Mouse (Mus musculus) adipocyte (in vitro differentiated cells): ENCODE measurements around the gene Ptpn6.

Source experiments
- DNase-seq: peaks from one replicate; pipeline ENCODE4 v3.0.0-alpha.2; 2016; ENCODE audit warnings: low spot score

The Ptpn6 gene

GRCm38 (mm10) chr6:124738511-124739023 lies at the start of gene Ptpn6:
Gene Ptpn6 (minus strand): TSS chr6:124738714.
- no peak for DNase-seq

- DNase-seq = no peak
Observed at GRCm38 (mm10) chr6:124787722-124788121, 49.2 kb upstream of the Ptpn6 start.

- DNase-seq = no peak
Observed at GRCm38 (mm10) chr6:124786756-124787420, 48.4 kb upstream of the Ptpn6 start.

GRCm38 (mm10) chr6:124782436-124782835 lies 43.9 kb upstream of the Ptpn6 start:
- DNase-seq = peak; percentile 58

GRCm38 (mm10) chr6:124780917-124781316 lies 42.4 kb upstream of the Ptpn6 start:
- DNase-seq = no peak

GRCm38 (mm10) chr6:124779984-124780416 lies 41.5 kb upstream of the Ptpn6 start:
- no peak for DNase-seq

GRCm38 (mm10) chr6:124779222-124779983 lies 40.9 kb upstream of the Ptpn6 start, which contains the start of gene Lrrc23:
Gene Lrrc23 (minus strand): TSS chr6:124779727.
- DNase-seq = no peak

- no peak for DNase-seq
Observed at GRCm38 (mm10) chr6:124770511-124770910, 32.0 kb upstream of the Ptpn6 start.

- no peak for DNase-seq
Observed at GRCm38 (mm10) chr6:124770013-124770412, 31.5 kb upstream of the Ptpn6 start.

GRCm38 (mm10) chr6:124769101-124769765 lies 30.7 kb upstream of the Ptpn6 start, which contains the start of gene Eno2:
Gene Eno2 (minus strand): TSS chr6:124769673.
- DNase-seq = no peak

GRCm38 (mm10) chr6:124768704-124769044 lies 30.2 kb upstream of the Ptpn6 start:
- no peak for DNase-seq

- DNase-seq = no peak
Observed at GRCm38 (mm10) chr6:124767920-124768703, 29.6 kb upstream of the Ptpn6 start.

- no peak for DNase-seq
Observed at GRCm38 (mm10) chr6:124767536-124767919, 29.0 kb upstream of the Ptpn6 start.

- no peak for DNase-seq
Observed at GRCm38 (mm10) chr6:124765951-124766350, 27.4 kb upstream of the Ptpn6 start.

GRCm38 (mm10) chr6:124759259-124759658 lies 20.7 kb upstream of the Ptpn6 start:
- DNase-seq = peak; percentile 93

- peak; percentile 53 for DNase-seq
Observed at GRCm38 (mm10) chr6:124758849-124759232, 20.3 kb upstream of the Ptpn6 start.

GRCm38 (mm10) chr6:124757909-124758848 lies 19.7 kb upstream of the Ptpn6 start:
- peak; percentile 97 for DNase-seq

GRCm38 (mm10) chr6:124757351-124757880 lies 18.9 kb upstream of the Ptpn6 start:
- DNase-seq = no peak

GRCm38 (mm10) chr6:124756652-124757350 lies 18.3 kb upstream of the Ptpn6 start:
- peak; percentile 88 for DNase-seq
